Mouse (Mus musculus): ENCODE data around the gene Arhgap31.
"Not testable (repeated sequence)": the region's sequence is repeated elsewhere in the genome, so short reads cannot be mapped to it uniquely, and the experiment has no call there.

Arhgap31 gene

GRCm38 (mm10) chr16:38728576-38729132, 15.6 kb upstream of the Arhgap31 start:
- DNase-seq (ENCODE audit: low spot score in 2 of 2): no peak

GRCm38 (mm10) chr16:38724974-38725373, 11.9 kb upstream of the Arhgap31 start:
- no peak for DNase-seq (ENCODE audit: low spot score in 2 of 2)

- DNase-seq (ENCODE audit: low spot score in 2 of 2): no peak
Observed at GRCm38 (mm10) chr16:38724256-38724655, 11.2 kb upstream of the Arhgap31 start.

GRCm38 (mm10) chr16:38721377-38721776, 8.3 kb upstream of the Arhgap31 start:
- DNase-seq (ENCODE audit: low spot score in 2 of 2): no peak

- not testable (repeated sequence) for DNase-seq (ENCODE audit: low spot score in 2 of 2)
Observed at GRCm38 (mm10) chr16:38714259-38714526, 1.1 kb upstream of the Arhgap31 start.

GRCm38 (mm10) chr16:38713404-38714258, 557 bp upstream of the Arhgap31 start:
- DNase-seq (ENCODE audit: low spot score in 2 of 2): peak in 1 of 2 experiments; percentile 9

- no peak for DNase-seq (ENCODE audit: low spot score in 2 of 2)
Observed at GRCm38 (mm10) chr16:38712105-38712504, 969 bp downstream of the Arhgap31 start.

- DNase-seq (ENCODE audit: low spot score in 2 of 2): peak in 1 of 2 experiments; percentile 11
Observed at GRCm38 (mm10) chr16:38711245-38711644, 1.8 kb downstream of the Arhgap31 start.

GRCm38 (mm10) chr16:38708962-38709520, 4.0 kb downstream of the Arhgap31 start:
- DNase-seq (ENCODE audit: low spot score in 2 of 2): peak in 1 of 2 experiments; percentile 16

- DNase-seq (ENCODE audit: low spot score in 2 of 2): no peak
Observed at GRCm38 (mm10) chr16:38706782-38707181, 6.3 kb downstream of the Arhgap31 start.

GRCm38 (mm10) chr16:38705531-38706281, 7.4 kb downstream of the Arhgap31 start:
- no peak for DNase-seq (ENCODE audit: low spot score in 2 of 2)

GRCm38 (mm10) chr16:38703501-38703900, 9.6 kb downstream of the Arhgap31 start:
- DNase-seq (ENCODE audit: low spot score in 2 of 2): no peak

GRCm38 (mm10) chr16:38702316-38702715, 10.8 kb downstream of the Arhgap31 start:
- no peak for DNase-seq (ENCODE audit: low spot score in 2 of 2)

- no peak for DNase-seq (ENCODE audit: low spot score in 2 of 2)
Observed at GRCm38 (mm10) chr16:38701492-38702185, 11.4 kb downstream of the Arhgap31 start.

- no peak for DNase-seq (ENCODE audit: low spot score in 2 of 2)
Observed at GRCm38 (mm10) chr16:38700392-38701162, 12.5 kb downstream of the Arhgap31 start.

- no peak for DNase-seq (ENCODE audit: low spot score in 2 of 2)
Observed at GRCm38 (mm10) chr16:38697611-38698010, 15.5 kb downstream of the Arhgap31 start.

- no peak for DNase-seq (ENCODE audit: low spot score in 2 of 2)
Observed at GRCm38 (mm10) chr16:38695557-38695956, 17.5 kb downstream of the Arhgap31 start.

GRCm38 (mm10) chr16:38694906-38695540, 18.1 kb downstream of the Arhgap31 start:
- DNase-seq (ENCODE audit: low spot score in 2 of 2): no peak

- DNase-seq (ENCODE audit: low spot score in 2 of 2): no peak
Observed at GRCm38 (mm10) chr16:38690501-38690900, 22.6 kb downstream of the Arhgap31 start.

- DNase-seq (ENCODE audit: low spot score in 2 of 2): no peak
Observed at GRCm38 (mm10) chr16:38689786-38690185, 23.3 kb downstream of the Arhgap31 start.

Data from spleen, postnatal 36 days (tissue).